Mouse (Mus musculus) embryo, embryonic 10.5 days (tissue): ENCODE results near the gene Sgms1.

Source experiments
- DNase-seq: peaks from one replicate; pipeline ENCODE4 v3.0.0-alpha.2; 2015; ENCODE audit warnings: low spot score

The Sgms1 gene

GRCm38 (mm10) chr19:32210450-32211292 lies 178.8 kb downstream of the Sgms1 start:
- DNase-seq = peak; percentile 93

GRCm38 (mm10) chr19:32210099-32210449 lies 179.4 kb downstream of the Sgms1 start:
- no peak for DNase-seq

- DNase-seq = no peak
These were observed 187.1 kb downstream of the Sgms1 start for GRCm38 (mm10) chr19:32202131-32203114.

- DNase-seq = no peak
These were observed 189.5 kb downstream of the Sgms1 start for GRCm38 (mm10) chr19:32199861-32200574.

- no peak for DNase-seq
These were observed 190.4 kb downstream of the Sgms1 start for GRCm38 (mm10) chr19:32199133-32199532.

GRCm38 (mm10) chr19:32198494-32199106 lies 190.9 kb downstream of the Sgms1 start:
- DNase-seq = no peak

GRCm38 (mm10) chr19:32196976-32197819 lies 192.3 kb downstream of the Sgms1 start:
- DNase-seq = no peak

- DNase-seq = no peak
These were observed 193.3 kb downstream of the Sgms1 start for GRCm38 (mm10) chr19:32196222-32196621.

- DNase-seq = no peak
These were observed 194.7 kb downstream of the Sgms1 start for GRCm38 (mm10) chr19:32194863-32195262.

- DNase-seq = no peak
These were observed 195.4 kb downstream of the Sgms1 start for GRCm38 (mm10) chr19:32194074-32194473.

GRCm38 (mm10) chr19:32191596-32191995 lies 197.9 kb downstream of the Sgms1 start:
- DNase-seq = no peak

GRCm38 (mm10) chr19:32189961-32190360 lies 199.6 kb downstream of the Sgms1 start:
- DNase-seq = no peak

GRCm38 (mm10) chr19:32189036-32189436 lies 200.5 kb downstream of the Sgms1 start:
- DNase-seq = no peak

GRCm38 (mm10) chr19:32186594-32187092 lies 202.9 kb downstream of the Sgms1 start:
- no peak for DNase-seq

GRCm38 (mm10) chr19:32183005-32183404 lies 206.5 kb downstream of the Sgms1 start:
- DNase-seq = no peak

GRCm38 (mm10) chr19:32182471-32182870 lies 207.0 kb downstream of the Sgms1 start:
- no peak for DNase-seq

- DNase-seq = no peak
These were observed 207.7 kb downstream of the Sgms1 start for GRCm38 (mm10) chr19:32181721-32182394.

- DNase-seq = no peak
These were observed 208.5 kb downstream of the Sgms1 start for GRCm38 (mm10) chr19:32180756-32181674.

GRCm38 (mm10) chr19:32179978-32180413 lies 209.5 kb downstream of the Sgms1 start:
- no peak for DNase-seq
